Mouse (Mus musculus): Measurements from ENCODE around the gene Prdm5.

The Prdm5 gene

DNA sequence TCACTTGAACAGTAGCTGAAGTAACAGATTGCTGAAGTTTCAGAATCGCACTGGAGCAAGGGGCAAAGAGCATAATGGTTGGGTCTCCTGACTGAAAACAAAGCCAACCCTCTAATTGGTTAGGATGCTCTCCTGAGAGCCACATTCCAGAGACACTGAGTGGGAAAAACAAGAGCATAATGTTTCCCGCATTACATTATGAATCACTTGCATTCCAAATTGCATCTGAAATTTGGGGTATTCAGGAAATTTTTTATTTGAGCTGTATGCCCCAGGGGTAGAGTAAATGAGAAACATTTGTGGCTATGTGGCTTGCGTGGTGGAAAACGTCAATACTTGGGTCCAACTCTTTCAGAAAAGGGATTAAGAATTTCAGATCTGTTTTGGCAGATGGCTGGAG lies 55.2 kb downstream of the Prdm5 start:
- no peak for DNase-seq

DNA sequence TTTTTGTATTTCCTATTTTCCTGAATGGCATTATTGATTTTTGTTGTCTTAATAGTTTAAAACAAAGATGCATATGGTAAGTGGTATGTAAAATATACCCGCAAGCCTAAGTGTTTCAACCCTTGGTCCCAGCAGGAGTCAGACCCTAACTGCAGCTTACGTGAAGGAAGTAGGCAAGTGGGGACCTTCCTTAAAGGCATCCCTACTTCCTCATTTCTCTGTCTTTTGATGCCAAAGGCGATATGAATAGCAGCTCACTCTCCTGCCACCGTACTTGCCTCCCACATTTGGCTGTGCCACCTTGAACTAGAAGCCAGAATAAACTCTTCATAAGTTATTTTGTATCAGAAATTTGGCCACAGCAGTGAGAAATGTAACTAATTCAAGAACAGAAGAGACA lies 63.8 kb downstream of the Prdm5 start:
- DNase-seq, result no peak

DNA sequence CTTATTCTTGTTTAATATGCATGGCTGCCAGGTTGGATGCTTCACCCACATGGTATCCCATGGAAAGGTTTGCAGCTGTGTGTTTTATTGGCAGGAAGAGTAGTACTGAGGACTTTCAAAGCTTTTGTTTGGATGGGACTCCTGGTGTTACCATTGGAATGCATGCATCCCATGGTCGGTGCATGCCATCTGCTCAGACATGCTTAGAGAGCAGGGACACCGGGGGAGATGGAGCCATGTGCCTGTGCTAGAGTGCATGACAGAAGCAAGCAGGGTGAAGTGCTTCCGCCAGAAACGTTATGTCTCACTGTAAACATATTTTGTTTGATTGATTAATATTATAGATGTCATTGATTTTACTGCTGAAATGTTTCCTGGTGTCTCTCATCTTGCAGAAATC lies 70.3 kb downstream of the Prdm5 start:
- no peak for DNase-seq

DNA sequence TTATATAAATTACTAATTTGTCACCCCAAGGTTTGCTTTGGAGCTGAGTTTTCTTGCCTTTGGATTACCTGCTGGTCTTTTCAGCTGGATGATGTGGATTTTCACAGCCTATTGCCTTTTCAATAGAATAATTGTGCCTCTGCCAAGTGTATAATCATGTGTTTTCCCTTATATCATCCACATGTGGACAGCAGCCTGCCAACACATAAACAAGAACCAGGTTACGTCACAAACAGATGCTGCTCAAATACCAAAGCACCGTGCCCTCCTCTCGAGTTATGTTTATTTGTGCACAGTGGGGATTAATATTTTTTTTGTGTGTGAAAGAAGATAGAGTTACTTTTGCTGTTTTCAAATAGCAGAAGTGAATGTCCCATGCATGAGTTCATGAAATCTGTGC lies 70.9 kb downstream of the Prdm5 start:
- DNase-seq, result no peak

DNA sequence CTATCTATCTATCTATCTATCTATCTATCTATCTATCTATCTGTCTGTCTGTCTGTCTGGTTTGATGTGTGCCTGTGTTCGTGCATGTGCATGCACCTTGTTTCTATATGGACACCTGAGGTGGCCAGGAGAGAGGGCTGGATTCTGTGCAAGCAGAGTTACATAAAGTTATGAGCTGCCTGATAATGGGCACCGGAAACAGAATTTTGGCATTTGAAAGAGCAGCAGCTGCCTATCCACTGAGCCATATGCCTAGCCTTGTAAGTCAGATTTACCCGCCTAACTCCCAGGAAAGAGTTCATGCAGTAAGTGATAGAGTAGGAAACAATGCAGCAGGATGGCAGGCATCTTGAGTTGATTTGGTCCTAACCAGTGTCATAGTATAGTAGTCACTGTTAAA lies 71.4 kb downstream of the Prdm5 start:
- DNase-seq, result no peak

DNA sequence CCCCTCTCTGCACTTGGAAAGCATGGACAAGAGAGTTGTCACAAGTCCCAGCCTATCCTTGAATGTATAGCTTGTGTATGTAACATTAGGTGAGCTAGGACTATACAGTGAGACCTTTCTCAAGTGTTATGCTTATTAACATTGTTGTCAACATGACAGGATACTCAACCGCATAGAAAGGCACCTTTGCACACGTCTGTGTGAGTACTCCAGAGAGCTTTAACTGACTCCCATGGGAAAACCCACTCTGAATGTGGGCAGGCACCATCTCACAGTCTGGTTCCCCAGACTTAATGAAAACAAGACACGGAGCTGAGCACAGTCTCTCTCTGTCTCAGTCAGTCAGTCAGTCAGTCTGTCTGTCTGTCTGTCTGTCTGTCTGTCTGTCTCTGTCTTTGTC lies 75.2 kb downstream of the Prdm5 start:
- no peak for DNase-seq

DNA sequence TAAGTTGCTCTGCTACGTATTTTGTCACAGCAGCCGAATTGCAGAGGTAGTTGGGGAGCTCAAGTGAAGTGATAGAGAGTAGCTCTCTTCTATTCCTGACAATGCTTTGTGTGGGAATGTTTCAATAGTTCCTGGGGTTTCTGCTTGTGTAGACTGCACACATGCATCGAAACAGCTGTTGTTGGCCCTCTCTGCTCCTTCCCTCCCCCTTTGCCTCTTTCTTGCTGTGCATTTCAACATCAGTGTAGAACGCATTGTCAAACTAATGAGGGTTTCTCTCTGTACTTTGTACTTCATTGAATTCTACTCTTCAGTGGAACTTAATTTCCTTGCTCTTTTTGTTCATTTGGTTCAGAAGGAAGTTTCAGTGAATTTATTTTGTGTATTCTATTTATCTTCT lies 75.8 kb downstream of the Prdm5 start:
- no peak for DNase-seq

DNA sequence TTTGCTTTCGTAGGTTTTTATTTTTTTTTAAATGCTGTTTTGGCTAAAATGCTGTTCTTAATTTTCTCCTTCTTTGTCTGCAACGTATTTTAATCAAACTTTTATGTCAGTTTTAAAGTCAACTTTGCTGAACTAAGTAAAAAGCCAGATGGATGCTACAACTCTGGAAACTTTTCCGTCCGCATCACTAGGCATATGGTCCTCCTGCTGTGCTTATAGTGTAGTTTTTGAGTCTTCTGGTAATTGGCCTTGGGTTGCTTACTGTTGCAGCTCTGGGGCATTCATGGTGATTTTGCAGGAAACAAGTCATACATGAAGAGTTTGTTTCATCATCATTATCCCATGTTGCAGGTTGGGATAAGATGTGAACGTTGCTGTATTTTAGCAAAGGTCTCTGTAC lies 81.8 kb downstream of the Prdm5 start:
- DNase-seq, result no peak

DNA sequence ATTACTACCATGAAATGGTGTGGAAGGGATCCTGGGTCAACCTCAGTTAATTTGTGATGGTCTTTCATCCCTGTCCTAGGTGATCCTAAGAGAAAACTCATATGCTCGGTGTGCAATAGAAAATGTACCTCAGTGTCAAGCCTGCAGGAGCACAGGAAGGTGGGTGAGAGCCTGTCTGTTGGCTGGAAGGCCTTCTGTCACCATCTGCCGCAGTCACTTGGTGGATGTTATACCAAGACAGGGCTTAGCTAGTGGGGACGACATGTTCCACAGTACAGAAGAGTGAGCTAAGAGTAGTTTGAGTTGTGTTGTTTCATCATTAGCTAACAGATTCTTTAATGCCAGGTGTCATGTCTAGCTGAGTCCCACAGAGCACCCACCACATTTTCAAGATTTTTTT lies 84.0 kb downstream of the Prdm5 start:
- no peak for DNase-seq

DNA sequence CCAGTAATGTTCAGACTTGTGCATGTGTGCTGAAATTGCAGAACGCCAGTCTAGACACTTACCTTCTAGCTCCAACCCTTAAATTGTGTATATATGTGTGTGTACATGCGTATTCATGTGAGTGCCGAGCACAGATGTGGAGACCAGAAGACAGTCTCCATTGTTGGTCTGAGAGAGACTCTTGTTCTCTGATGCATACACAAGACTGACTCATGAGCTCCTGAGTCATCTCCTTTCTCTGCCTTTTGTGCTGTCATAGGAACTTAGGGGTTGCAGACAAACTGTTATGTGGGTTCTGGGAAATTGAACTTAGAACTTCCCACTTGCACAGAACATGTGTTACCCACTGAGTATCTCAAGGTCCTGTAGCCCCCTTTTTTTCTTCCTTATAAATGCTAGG lies 85.4 kb downstream of the Prdm5 start:
- no peak for DNase-seq

DNA sequence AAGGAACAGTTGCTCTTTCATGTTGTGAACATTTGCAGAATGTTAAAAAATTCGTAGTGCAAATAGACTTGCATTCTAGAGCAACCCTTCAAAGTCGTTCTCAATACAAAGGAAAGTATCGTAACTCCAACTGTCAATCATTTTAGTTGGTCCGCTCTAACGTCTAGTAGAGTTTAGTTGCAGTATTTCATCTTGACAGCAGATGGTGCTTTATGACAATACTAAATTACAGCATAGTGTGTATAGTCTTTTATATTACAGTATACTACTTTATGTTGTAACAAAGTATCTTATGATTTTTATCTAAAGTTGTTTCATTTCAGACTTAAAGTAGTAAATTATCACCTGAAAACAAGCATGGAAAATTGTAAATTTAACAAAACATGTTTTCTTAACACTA lies 86.1 kb downstream of the Prdm5 start:
- no peak for DNase-seq

DNA sequence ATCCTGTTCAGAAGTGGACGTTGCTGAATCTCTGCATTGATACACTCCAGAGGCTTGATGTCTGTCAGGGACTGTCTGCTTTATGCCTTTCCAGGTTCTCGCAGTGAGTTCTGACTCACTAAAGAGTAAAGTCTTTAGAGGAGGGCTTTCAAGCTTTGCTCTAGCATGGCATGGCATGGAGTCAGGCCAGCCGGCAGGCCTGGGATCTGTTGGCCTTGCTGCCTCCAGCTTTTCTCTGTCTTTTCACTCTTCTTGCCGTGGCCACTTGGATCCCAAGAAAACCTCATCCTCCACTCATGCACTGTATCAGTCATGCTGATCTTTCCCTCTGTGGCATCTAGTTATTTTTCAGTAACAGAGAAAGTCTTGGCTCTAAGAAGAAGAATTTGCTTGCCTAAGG lies 87.1 kb downstream of the Prdm5 start:
- DNase-seq, result no peak

DNA sequence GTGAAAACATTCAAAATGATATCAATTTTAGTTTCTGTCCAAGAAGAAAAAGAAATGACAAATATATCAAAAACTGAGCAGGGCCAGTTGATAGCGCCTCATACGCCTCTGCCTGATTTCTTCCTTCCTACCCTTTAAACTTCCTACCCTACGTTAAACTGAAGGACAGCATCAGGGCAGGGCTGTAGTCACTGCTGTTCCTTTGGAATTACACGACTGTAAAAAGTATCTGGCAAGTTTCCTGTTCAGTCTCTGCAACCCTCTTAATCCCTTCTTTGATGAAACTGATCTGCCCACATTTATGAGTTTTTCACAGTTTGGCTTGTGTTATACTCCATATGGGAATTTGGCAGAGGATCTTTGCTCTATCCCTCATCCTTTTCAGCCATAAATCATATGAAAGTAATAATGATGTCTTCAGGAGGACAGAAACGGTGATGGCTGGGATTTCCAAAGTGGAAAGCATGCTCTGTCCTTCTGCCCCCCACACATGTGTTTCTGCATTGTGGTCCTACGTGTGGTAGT lies 93.0 kb downstream of the Prdm5 start:
- no peak for DNase-seq

DNA sequence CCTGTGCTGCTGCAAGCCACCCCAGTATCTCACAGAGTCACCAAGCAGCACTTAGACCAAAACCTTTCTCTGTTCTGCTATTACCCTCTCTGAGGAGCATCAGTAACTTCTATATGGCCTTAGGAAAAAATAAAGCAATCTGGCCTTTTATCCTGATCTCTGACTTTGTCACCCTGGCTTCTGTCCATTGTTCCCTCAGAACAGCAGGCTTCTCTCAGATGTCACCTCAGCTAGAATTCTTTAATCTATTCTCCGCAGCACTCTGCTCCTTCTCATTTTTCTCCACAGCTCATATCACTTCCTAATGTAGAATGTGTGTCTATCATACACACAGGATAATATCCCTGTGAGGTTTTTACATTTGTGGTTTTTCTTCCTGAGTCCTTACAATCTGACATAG lies 99.5 kb downstream of the Prdm5 start:
- DNase-seq, result no peak

DNA sequence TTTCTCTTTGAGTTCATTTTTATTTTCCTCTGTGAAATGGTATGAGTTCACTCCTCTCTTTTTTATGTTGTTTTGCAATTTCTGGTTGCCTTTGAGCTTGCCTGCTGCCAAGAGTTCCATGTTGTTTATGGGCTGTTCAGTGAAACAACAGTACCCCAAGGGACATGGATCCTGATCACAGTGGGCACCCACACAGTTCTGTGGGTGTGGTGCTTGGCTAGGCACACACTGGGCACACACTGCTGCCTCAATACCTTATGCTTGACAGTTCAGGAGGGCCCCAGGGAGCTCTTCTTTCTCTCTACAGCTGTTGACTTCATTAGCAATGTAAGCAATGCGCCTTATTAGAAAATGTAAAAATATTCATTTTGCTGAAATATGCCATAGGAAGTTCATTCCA lies 110.0 kb downstream of the Prdm5 start:
- DNase-seq, result no peak

DNA sequence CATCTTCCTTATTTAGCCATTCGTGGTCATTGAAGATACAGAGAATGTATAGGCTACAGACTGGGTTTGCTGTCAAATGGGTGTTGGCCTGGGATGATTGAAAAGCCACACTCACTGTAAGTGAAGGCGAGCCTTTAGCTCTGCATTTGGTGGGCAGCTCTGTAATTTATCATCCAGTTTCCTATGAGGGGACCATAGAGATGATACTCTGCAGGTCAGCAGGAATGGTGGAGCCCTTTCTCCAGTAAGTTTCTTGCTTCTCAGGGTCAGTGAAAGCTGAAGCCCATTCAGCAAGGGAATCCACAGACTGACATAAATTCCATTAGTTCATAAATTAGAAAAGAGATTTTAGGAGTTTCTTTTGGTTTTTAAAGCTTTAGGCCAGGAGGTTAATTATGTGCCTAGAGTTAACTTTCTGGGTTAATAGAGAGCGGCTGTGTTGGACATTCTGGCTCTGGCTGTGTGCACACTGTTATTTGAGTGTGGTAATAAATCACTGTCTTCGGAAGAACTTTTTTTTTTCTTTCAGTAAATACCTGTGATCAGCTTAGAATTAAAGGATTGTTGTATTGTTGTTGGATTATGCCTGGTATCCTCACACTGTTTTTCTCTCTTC lies 113.4 kb downstream of the Prdm5 start:
- no peak for DNase-seq

DNA sequence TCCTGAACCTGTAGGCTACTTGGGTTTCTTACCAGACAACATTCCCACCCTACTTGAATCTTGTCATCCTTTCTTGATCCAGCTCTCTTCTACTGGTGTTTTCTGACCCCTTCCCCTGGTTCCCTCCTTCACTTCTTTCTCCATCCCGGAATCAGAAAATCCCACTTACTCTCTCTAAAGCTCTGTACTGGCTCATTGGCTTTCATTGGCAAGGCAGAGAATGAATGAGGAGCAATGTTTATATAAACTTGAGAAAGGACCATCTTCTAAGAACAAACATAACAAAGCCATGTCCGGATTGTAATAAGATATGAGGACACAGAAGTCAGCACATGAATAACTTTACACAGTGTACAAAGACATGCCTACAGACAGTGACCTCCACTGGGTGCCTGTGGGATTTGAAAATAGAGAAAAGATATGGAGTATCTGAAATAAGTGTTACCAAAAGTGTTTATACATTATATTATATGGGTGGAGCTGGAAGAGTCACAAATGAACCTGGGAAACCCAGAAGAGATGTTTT lies 127.9 kb downstream of the Prdm5 start:
- DNase-seq, result no peak

DNA sequence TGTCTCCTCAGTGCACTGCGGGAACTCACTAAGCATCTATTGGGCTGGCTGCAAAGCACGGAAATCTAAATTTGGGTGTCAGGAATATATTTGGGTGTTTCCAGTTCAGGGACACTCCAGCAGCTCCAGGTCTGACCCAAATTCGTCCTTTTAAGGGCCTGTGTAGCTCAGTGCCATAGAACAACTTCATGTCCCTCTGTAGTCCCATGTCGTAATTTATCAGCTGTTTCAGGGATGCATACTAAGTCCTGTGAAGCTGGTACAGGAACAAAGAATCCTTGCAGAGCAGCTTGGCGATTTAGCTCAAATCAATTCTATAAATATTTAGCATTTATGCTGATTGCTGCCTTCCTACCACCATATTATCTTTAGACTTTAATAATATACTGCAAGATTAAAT lies 136.6 kb downstream of the Prdm5 start:
- DNase-seq, result no peak

DNA sequence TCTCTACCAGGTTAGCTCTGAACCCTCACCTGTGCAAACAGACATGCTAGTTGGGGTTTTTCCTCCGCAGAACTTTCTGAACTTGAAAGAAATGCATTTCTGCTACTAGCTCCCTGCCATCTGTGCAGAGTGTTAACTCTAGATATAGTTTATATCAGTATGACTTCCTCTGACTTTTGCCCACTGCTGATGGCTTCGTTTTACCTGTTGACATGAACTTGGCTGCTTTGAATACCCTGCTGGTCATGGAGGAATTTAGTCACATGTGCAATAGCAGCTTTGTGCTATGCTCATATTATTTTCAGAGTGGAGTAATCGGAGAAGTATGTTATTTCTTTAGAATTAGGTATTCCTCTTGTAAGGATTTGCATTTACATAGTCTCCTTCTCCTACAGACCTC lies 142.9 kb downstream of the Prdm5 start:
- DNase-seq, result no peak

DNA sequence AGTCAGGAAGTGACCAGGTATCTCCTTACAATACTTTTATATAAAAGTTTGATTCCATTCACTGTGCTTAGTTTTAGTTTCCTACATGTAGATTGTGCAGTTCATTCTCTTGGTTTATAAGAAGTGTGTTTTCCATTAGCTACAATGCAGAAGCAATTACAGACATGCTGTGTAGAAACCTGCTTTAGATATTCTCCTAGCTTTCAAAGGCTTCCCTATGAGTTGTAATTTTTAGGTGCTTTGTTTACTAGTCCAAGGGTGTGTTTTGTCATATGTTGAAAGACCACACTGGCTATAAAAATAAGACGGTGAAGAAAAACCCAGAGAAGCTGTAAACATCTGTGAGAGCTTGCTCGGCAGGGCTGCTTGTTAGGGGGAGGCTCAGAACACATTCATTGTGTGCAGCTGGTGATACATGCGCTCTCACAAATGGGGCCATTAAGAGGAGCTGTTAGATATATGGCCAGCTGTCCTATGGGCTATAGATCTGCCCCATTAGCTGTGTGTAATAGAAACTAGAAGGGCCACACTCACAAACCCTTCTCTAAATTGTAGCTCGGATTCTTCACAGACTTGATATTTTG lies 144.8 kb downstream of the Prdm5 start:
- no peak for DNase-seq

DNA sequence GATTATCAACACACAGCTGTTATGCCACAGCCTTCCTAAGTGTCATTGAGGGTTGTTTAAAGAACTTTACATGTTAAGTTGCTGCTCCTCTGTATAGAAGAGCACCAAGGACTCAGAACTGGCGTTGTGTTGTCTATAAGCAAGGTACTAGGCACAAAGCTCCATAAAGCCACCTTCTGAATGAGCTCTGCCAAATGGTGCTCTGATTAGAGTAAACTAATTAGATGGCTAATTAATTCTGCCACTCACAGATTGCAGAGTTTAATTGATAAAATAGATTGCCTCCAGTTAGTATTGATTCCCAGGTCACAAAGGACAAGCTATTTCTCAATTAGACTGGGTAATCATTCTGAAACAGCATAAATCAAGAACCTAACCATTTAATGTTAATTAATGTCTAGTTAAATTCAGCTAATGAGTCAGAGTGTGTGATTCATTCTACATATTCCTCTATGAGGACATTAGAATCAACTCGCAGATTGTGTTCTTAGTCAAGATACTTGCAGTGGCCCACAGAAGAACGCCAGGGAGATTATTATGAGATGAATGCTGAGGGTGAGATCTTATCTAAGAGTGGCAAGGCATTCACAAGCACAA lies 147.0 kb downstream of the Prdm5 start:
- DNase-seq, result no peak

DNA sequence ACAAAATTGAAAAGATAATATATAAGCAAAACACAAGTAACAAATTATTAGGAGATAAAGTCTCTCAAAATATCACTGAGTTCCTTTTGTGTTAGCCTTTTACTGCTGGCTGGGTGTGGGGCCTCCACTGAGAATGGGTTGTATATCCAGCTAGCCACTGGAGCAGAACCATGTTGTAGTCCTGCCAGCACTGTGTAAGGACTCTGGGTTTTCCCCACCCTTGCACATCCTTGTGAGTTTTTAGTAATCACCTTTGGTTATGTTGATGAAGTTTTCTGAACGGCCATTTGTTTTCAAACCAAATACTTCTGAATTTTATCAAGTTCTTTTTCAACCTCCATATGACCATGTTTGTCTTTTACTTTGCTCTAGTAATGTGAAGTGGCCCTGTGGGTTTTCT lies 151.7 kb downstream of the Prdm5 start:
- DNase-seq, result no peak

DNA sequence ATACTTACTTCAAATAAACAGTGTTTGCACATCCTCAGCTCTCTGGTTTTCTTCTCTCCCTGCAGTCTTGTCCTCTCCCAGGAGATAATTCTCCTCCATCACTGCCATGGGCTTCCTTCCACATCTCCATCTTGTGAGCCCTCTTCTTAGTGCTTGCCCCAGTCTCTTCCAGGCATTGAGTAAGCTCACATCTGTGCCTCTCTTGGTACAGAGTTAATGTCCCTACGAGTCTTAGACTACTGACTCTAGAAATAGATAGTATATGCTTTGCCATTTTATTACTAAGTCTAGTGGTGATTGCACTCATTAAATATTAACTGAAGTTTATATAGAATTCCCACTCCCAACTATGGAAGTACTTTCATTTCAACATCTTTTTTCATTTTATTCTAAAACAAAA lies 154.0 kb downstream of the Prdm5 start:
- DNase-seq, result no peak

DNA sequence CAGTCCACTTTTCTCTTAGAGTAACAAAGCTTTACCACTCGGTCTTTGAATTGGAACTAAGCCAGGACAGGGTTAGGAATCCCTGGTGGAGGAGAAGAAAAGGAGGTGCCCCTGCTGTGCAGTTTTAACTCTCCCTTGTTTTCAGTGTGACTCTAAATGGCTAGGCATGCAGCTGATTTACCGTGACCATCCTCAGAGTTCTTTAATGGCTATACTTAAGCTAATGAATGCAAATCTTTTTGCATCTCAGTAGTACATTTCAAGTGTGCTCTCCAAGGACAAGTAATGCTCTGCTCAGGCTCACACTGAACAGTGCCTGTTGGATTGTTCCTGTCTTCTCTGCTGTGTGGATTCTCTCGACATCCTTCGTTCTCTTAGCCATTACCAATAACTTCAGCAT lies 154.4 kb downstream of the Prdm5 start:
- DNase-seq, result no peak
